Mouse (Mus musculus) stomach, postnatal 0 days (tissue): ENCODE data around the gene Capn11. TPM values are rescaled to one million over a fixed set of nuclear protein-coding genes. Genes with fewer than 3 reads are reported as not detected.
"Not testable (repeated sequence)": the region's sequence is repeated elsewhere in the genome, so short reads cannot be mapped to it uniquely, and the experiment has no call there.

Source experiments
- ATAC-seq: fragments of 200-750 bp; cut with Nextera tagmentation; 2 replicates; pipeline ENCODE4 v1.8.0; 2017; ENCODE audit not compliant: low FRiP score, low TSS enrichment
- DNase-seq: peaks from one replicate; pipeline ENCODE4 v3.0.0-alpha.2; 2016; ENCODE audit warnings: low spot score
- H3K27ac ChIP-seq: fragments of 300-500 bp; sonication (generic); replicated peaks from 2 replicates; pipeline ENCODE4 v1.5.1; 2014; ENCODE audit warnings: mild to moderate bottlenecking, control low read depth
- H3K27me3 ChIP-seq: fragments of 300-500 bp; sonication (generic); 2 replicates; pipeline ENCODE4 v1.6.1; 2014; ENCODE audit warnings: low read length; ENCODE audit not compliant: control insufficient read depth, insufficient read depth
- H3K36me3 ChIP-seq: fragments of 300-500 bp; sonication (generic); 2 replicates; pipeline ENCODE4 v1.6.1; 2014; ENCODE audit warnings: low read length, mixed read lengths; ENCODE audit not compliant: control insufficient read depth, insufficient read depth
- H3K4me1 ChIP-seq: fragments of 300-500 bp; sonication (generic); replicated peaks from 2 replicates; pipeline ENCODE4 v1.6.1; 2014; ENCODE audit warnings: antibody characterized with exemption; ENCODE audit not compliant: control insufficient read depth, insufficient read depth
- H3K4me2 ChIP-seq: fragments of 300-500 bp; sonication (generic); replicated peaks from 2 replicates; pipeline ENCODE4 v1.6.1; 2014; ENCODE audit warnings: low read depth, mild to moderate bottlenecking, control low read depth, moderate library complexity
- H3K4me3 ChIP-seq: fragments of 300-500 bp; sonication (generic); 2 replicates; pipeline ENCODE4 v1.5.1; 2014; ENCODE audit warnings: low read depth, low read length, control low read depth
- H3K9ac ChIP-seq: fragments of 300-500 bp; sonication (generic); 2 replicates; pipeline ENCODE4 v1.6.1; 2014; ENCODE audit warnings: mild to moderate bottlenecking, low read length, control low read depth, mixed read lengths
- H3K9me3 ChIP-seq: fragments of 300-500 bp; sonication (generic); 2 replicates; pipeline ENCODE4 v1.6.1; 2016; ENCODE audit warnings: low read length; ENCODE audit not compliant: control insufficient read depth
- CTCF ChIP-seq: IDR thresholded peaks from 2 replicates; pipeline ENCODE4 v1.5.1; 2016; ENCODE audit warnings: antibody characterized with exemption, low read depth, mild to moderate bottlenecking, moderate library complexity
- EP300 ChIP-seq: optimal IDR thresholded peaks from 2 replicates; pipeline ENCODE3; 2016; ENCODE audit warnings: antibody characterized with exemption
- WGBS: fragments of 180-500 bp; shearing (Covaris S2); extraction: QIAGEN DNeasy Blood & Tissue Kit; methylation state at CpG from one replicate; pipeline ENCODE4 v1.1.7; 2014; 5-methylcytosine and 5-hydroxymethylcytosine counted together
- polyA plus RNA-seq: library from polyadenylated mRNA; unstranded; fragments of >200 nt; fragmentation: Nextera tagmentation; extraction: Ambion mirVana; gene quantifications from 2 replicates; pipeline ENCODE4 v1.2.1, GENCODE M21; 2015

The Capn11 gene
- polyA plus RNA-seq, 1 experiment from 2014 or later, result 0.06 TPM

DNA sequence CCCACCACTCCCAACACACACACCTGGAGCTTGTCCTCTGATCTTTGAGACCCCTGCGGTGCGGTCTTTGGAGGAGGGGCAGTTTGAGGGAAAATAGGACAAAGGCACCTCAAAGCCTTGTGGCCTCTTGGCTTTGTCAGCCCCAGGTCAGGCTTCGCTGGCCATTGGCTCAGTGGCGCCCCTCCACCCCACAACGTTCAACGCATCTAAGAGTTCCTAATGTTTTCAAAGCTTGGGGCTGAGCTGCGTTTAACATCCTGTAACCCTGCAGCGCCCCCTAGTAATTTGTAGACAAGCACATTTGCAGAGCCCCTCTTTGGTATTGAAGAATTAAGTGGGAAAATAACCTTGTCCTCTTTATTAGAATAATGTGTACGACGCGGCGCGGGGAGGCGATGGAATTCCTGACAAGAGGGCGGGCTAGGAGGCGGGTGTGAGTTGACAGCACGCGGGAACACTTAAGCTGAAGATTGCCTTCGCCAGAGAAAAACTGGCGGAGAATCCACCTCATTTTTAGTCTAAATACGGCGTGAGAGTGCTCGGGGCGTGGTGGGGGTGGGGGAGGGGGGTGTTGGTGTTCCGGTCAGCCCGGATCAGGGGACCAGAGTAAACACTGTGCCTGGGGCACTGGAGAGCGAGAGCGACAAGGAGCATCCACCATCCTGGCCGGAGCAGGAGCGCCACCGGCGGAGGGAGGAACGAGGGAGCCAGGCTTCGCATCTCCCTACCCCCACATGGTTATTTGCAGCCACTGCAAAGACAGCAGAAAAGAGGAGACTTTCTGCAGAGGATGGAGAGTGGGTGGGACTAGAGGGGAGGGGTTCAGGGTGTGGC is 29.0 kb downstream of the Capn11 start:
- peak; percentile 71 for ATAC-seq
- TF ChIP-seq CTCF, result peak; percentile 82
- peak; percentile 69 for TF ChIP-seq EP300
- peak; percentile 54 for DNase-seq

DNA sequence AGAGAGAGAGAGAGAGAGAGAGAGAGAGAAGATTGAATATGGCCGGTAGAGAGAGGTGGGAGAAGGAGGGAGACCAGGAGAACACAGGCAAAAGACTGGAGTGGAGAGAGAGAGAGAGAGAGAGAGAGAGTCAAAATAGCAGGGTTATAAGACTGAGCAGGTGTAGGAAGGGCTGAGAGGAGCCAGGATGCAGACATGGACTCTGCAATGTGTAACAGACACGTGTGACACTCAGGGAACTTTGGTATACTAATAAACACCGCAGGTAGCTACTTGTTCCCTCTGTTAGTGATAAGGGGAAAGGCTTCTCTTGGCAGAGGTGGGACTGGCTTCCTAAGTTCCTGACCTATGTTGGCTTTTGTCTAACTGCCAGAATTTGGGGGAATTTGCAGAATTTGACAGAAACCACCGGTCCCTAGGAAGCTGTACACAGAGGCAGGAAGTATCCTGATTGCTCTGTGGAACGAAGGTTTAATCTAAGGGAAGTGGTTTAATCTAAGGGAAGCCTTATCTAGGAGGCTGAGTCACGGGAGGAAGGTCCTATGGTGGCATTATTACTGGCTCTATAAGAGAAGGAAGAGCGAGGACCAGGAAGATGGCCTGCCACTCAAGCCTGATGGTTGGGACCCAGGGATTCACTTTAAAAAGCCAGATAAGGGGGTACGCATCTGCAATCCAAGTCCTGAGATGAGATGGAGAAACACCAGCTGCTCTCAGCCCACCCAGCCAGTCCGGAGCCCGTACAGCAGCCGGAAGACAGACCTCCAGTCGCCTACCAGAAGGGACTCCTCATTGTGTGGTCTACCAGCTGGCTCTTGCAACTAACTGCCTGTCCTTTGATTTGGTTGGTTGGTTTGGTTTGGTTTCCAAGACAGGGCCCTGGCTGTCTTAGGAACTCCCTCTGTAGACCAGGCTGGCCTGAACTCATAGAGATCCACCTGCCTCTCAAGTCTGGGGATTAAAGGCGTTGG is 30.0 kb downstream of the Capn11 start:
- 44% methylated on average over 13 of the region's 13 CpGs for WGBS
- DNase-seq (no peak), ATAC-seq (peak; percentile 32; the same call in 1 of the 2 replicates)
- Histone ChIP-seq H3K9ac (peak overlapping the region; percentile 43; the same call in 1 of the 2 replicates), H3K4me3 (no peak overlapping the region), H3K4me1 (peaks cover 4% of the 10 kb centered on the region; the same call in 1 of the 2 replicates), H3K9me3 (no peaks in the 10 kb centered on the region), H3K27me3 (no peaks in the 10 kb centered on the region), H3K27ac (peak overlapping the region; percentile 77), H3K36me3 (no peaks in the 10 kb centered on the region), H3K4me2 (peak overlapping the region; percentile 55)
- no peak for TF ChIP-seq EP300
- no peak for TF ChIP-seq CTCF

More for the DNA sequence above, 29.0 kb downstream of the Capn11 start:
- peak overlapping the region; percentile 55 for H3K4me2 ChIP-seq
- peak overlapping the region; percentile 77 for H3K27ac ChIP-seq
- H3K36me3 ChIP-seq, result no peaks in the 10 kb centered on the region
- H3K27me3 ChIP-seq, result no peaks in the 10 kb centered on the region
- peak overlapping the region; percentile 50 for H3K9ac ChIP-seq
- peaks cover 4% of the 10 kb centered on the region; the same call in 1 of the 2 replicates for H3K4me1 ChIP-seq
- H3K4me3 ChIP-seq, result peak overlapping the region; percentile 29
- no peaks in the 10 kb centered on the region for H3K9me3 ChIP-seq
- WGBS, result 2% methylated on average over 34 of the region's 34 CpGs

DNA sequence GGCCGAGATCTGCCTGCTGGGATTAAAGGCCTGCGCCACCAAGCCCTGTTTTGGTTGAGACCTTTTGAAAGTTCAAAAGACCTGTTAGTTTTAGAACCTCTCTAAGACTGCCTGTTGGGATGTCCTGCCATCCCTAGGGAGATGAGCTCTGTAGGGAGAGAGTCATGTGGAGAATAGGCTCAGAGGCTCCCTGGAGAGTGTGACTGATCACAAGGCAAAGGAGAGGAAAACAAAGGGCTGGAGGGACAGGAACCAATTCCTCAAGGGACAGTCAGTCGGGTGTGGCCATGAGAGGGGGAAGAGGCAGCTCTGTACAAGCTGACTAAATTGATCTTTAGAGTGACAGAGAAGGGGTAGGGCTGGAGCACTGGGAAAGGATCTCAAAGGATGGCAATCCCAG is 31.0 kb downstream of the Capn11 start:
- no peak overlapping the region for H3K27ac ChIP-seq
- no peaks in the 10 kb centered on the region for H3K9me3 ChIP-seq
- no peak overlapping the region for H3K4me2 ChIP-seq
- no peaks in the 10 kb centered on the region for H3K36me3 ChIP-seq
- no peak overlapping the region for H3K4me3 ChIP-seq
- H3K4me1 ChIP-seq, result peaks cover 4% of the 10 kb centered on the region; the same call in 1 of the 2 replicates
- DNase-seq, result no peak
- H3K9ac ChIP-seq, result no peak overlapping the region
- TF ChIP-seq EP300 (no peak), CTCF (no peak)
- no peaks in the 10 kb centered on the region for H3K27me3 ChIP-seq
- 41% methylated on average over 3 of the region's 3 CpGs for WGBS
- ATAC-seq, result no peak

DNA sequence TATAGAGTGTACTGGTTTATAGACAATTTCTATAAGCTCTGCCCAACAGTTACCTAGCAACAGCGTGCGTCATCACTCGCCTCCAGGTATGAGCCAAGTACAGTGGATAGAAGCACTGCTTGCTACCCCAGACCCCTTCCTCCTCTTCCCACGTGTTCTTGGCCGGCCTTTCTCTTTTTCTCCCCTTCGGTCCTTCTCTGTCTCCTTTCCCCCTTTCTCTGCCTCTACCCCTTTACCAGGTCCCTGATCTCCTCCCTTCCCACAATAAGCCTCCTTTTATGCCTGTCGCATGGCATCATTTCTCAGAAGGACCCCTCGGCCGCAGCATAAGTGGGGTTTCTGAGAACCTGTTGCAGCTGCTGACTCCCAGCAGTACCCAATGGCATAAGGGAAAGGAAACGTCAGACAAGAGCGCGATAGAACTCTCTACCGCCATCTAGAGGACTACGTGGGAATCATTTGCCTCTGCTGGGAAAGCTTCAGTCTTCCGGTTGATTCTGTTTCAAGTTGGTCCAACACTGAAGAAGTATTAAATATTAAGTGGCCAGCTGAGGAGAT is 32.5 kb downstream of the Capn11 start:
- TF ChIP-seq EP300 (no peak), CTCF (peak; percentile 96)
- Histone ChIP-seq H3K27me3 (no peaks in the 10 kb centered on the region), H3K36me3 (no peaks in the 10 kb centered on the region), H3K9ac (no peak overlapping the region), H3K4me3 (no peak overlapping the region), H3K9me3 (no peaks in the 10 kb centered on the region), H3K4me1 (peaks cover 4% of the 10 kb centered on the region; the same call in 1 of the 2 replicates), H3K4me2 (peak overlapping the region; percentile 35), H3K27ac (no peak overlapping the region)
- DNase-seq, result peak; percentile 80
- ATAC-seq, result peak; percentile 53
- 22% methylated on average over 15 of the region's 15 CpGs for WGBS

DNA sequence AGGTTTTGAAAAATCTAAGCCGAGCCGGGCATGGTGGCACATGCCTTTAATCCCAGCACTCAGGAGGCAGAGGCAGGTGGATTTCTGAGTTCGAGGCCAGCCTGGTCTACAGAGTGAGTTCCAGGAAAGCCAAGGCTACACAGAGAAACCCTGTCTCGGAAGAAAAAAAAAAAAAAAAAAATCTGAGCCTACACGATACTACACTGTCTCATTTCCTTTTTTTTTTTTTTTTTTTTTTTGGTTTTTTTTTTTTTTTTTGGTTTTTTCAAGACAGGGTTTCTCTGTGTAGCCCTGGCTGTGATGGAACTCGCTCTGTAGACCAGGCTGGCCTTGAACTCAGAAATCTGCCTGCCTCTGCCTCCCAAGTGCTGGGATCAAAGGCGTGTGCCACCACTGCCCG is 35.7 kb downstream of the Capn11 start:
- WGBS, result 83% methylated on average over 8 of the region's 8 CpGs
- not testable (repeated sequence) for H3K27ac ChIP-seq, H3K4me1 ChIP-seq, DNase-seq, ATAC-seq, H3K36me3 ChIP-seq, H3K27me3 ChIP-seq, H3K9me3 ChIP-seq, H3K9ac ChIP-seq, H3K4me3 ChIP-seq, H3K4me2 ChIP-seq
